Mouse (Mus musculus) G1E (cell line): Measurements from ENCODE around the gene Hsd17b11. TPM values are rescaled to one million over a fixed set of nuclear protein-coding genes. Genes with fewer than 3 reads are reported as not detected.

ENCODE experiments used
- ATAC-seq: 2 replicates; pipeline ENCODE4 v1.8.0; 2016; ENCODE audit warnings: mild to moderate bottlenecking; ENCODE audit not compliant: insufficient number of reproducible peaks, poor library complexity, low FRiP score, severe bottlenecking; ENCODE audit errors: extremely low read depth
- DNase-seq: peaks from one replicate; pipeline ENCODE4 v3.0.0; 2012; ENCODE audit warnings: low spot score
- H3K27me3 ChIP-seq: 2 replicates; pipeline ENCODE4 v1.6.1; 2012; ENCODE audit warnings: mild to moderate bottlenecking, low read length, inconsistent platforms; ENCODE audit not compliant: insufficient read depth
- H3K36me3 ChIP-seq: replicated peaks from 2 replicates; pipeline ENCODE3; 2012; ENCODE audit warnings: mild to moderate bottlenecking, inconsistent platforms
- H3K4me1 ChIP-seq: 2 replicates; pipeline ENCODE4 v1.6.1; 2012; ENCODE audit warnings: low read depth, low read length, inconsistent platforms, mixed read lengths; ENCODE audit not compliant: insufficient read depth
- H3K4me3 ChIP-seq: 2 replicates; pipeline ENCODE4 v1.5.1; 2012; ENCODE audit warnings: low read depth, mild to moderate bottlenecking, inconsistent platforms, low read length, moderate library complexity, mixed read lengths
- H3K9me3 ChIP-seq: replicated peaks from 2 replicates; pipeline ENCODE4 v1.6.1; 2012; ENCODE audit warnings: inconsistent platforms
- CTCF ChIP-seq: IDR thresholded peaks from 2 replicates; pipeline ENCODE4 v1.5.1; 2012; ENCODE audit warnings: low read depth, low read length, inconsistent platforms, mixed read lengths
- GATA1 ChIP-seq: IDR thresholded peaks from 2 replicates; pipeline ENCODE4 v1.6.1; 2012; ENCODE audit warnings: borderline replicate concordance, low read length, inconsistent platforms, mixed read lengths
- GATA2 ChIP-seq: IDR thresholded peaks from 2 replicates; pipeline ENCODE4 v1.6.1; 2012; ENCODE audit warnings: low read depth, low read length, inconsistent platforms, borderline replicate concordance
- POLR2AphosphoS5 ChIP-seq: IDR thresholded peaks from 2 replicates; pipeline ENCODE4 v1.6.1; 2012; ENCODE audit warnings: low read depth, low read length, inconsistent platforms; ENCODE audit not compliant: insufficient replicate concordance
- TAL1 ChIP-seq: conservative IDR thresholded peaks from 2 replicates; pipeline ENCODE4 v1.6.1; 2012; ENCODE audit warnings: low read depth, low read length, inconsistent platforms, mixed read lengths
- polyA plus RNA-seq: library from polyadenylated mRNA; stranded (reverse); fragments of >175 nt; gene quantifications from 2 replicates; pipeline ENCODE4 v1.2.3, GENCODE M21; 2012
- total RNA-seq, 2 experiments: library from RNA; stranded (forward) in 1 of 2; stranded (reverse) in 1 of 2; fragments of 200-1000 nt in 1 of 2; fragments of >200 nt in 1 of 2; fragmentation: Nextera tagmentation in 1 of 2; gene quantifications; 2 replicates each; pipeline ENCODE4 v1.2.3; 2014 to 2017

The Hsd17b11 gene
- total RNA-seq (2014; fragmentation: Nextera tagmentation) (9.2 and 11.7 TPM in 2 replicates), total RNA-seq (2017) (9.0 and 9.5 TPM in 2 replicates), polyA plus RNA-seq (0.47 and 0.82 TPM in 2 replicates)

DNA sequence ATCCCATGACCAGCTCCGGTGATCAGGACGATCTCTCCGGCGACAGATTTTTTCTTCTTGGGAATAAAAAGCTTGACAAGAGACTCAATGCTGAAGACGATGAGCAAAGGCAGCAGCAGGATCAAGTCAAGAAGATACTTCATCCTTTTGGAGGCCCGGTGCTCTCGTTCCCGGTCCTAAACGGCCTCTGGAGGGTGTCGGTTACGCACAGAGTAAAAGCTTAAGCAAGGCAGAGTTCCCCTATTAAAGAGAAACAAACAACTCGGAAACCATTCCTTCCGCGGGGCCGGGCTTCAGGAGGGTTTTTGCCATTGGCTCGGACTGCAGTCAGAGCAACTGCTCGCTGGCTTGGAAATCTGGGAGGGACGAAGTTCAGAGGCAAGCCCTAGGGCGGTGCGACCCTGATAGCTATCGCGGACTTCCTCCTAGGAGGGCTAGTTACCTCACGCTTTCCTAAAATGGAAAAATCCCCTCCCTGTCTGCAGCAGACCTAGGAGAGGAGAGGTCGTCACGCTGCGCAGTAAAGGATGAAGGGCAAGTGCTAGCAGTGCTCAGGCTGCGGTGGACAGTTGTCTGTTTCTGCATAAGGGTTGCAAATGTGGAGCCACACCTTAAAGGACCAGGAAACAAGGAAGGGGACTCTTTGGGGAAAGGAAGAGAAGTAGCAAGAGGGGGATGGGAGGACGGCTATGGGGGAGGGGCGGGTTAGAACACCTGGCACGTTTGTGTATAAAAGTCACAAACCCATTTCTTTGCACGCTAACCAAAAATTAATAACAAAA lies at the start of gene Hsd17b11:
TSS of gene Hsd17b11 (minus strand) at position 323 of the 782 bp plus-strand sequence.
- peaks cover 3% of the 10 kb centered on the region; the same call in 1 of the 2 replicates for H3K27me3 ChIP-seq
- ATAC-seq (peak; percentile 61), DNase-seq (no peak)
- no peaks in the 10 kb centered on the region for H3K36me3 ChIP-seq
- TF ChIP-seq TAL1 (no peak), POLR2AphosphoS5 (no peak), GATA1 (no peak), GATA2 (no peak), CTCF (no peak)
- H3K9me3 ChIP-seq: no peaks in the 10 kb centered on the region
- no peak within 1 kb of the TSS for H3K4me3 ChIP-seq
- peaks cover 7% of the 10 kb centered on the region for H3K4me1 ChIP-seq

DNA sequence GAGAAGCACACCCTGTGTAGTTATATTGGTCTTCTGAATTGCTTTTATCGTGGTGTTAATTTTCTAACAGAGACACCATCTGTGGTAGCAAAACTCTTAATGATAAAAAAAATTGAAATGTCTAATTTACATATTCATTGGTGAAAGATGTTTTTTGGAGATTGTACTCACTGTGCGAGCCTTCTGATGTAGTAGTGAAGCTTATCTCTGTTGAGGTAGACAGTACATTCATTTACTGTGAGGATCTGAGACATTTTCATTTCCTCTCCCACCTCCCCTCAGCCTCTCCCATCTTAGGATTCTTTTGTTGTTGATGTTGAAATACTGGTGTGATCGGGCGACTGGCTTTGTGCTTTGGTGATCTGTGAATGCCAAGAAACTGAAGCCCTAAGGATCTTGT lies 49.3 kb upstream of the Hsd17b11 start:
- Histone ChIP-seq H3K36me3 (no peaks in the 10 kb centered on the region), H3K27me3 (peaks cover 7% of the 10 kb centered on the region), H3K4me3 (no peak overlapping the region), H3K4me1 (peaks cover 10% of the 10 kb centered on the region), H3K9me3 (peaks cover 3% of the 10 kb centered on the region)
- TF ChIP-seq CTCF: no peak
- no peak for TF ChIP-seq GATA2
- no peak for TF ChIP-seq GATA1
- TF ChIP-seq POLR2AphosphoS5: no peak
- no peak for TF ChIP-seq TAL1
- DNase-seq (no peak), ATAC-seq (peak; percentile 50)

DNA sequence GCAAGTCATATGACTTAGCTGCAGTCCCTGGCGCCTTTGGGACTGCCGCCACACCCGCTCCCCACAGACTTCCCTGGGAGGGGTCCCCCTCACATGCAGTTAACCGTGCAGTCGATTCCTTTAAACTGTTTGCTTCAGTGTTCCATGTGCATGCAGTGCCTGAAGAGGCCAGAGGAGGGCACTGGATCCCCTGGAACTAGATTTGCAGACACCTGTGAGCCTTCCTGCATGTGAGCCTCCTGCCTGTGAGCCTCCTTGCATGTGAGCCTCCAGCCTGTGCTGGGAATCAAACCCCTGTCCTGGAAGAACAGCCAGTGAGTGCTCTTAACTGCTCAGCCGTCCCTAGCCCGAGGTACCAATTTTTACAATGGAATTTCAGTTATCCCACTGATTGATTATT lies 47.0 kb upstream of the Hsd17b11 start:
- no peaks in the 10 kb centered on the region for H3K27me3 ChIP-seq
- TF ChIP-seq POLR2AphosphoS5 (no peak), GATA1 (no peak), CTCF (0 out of 2 replicates have a peak, but pooled peaks have one; percentile 15)
- no peak overlapping the region for H3K4me3 ChIP-seq
- H3K36me3 ChIP-seq: peaks cover 12% of the 10 kb centered on the region
- peaks cover 8% of the 10 kb centered on the region for H3K4me1 ChIP-seq
- ATAC-seq (no peak; the same call in 1 of the 2 replicates), DNase-seq (no peak)
- H3K9me3 ChIP-seq: peaks cover 3% of the 10 kb centered on the region

DNA sequence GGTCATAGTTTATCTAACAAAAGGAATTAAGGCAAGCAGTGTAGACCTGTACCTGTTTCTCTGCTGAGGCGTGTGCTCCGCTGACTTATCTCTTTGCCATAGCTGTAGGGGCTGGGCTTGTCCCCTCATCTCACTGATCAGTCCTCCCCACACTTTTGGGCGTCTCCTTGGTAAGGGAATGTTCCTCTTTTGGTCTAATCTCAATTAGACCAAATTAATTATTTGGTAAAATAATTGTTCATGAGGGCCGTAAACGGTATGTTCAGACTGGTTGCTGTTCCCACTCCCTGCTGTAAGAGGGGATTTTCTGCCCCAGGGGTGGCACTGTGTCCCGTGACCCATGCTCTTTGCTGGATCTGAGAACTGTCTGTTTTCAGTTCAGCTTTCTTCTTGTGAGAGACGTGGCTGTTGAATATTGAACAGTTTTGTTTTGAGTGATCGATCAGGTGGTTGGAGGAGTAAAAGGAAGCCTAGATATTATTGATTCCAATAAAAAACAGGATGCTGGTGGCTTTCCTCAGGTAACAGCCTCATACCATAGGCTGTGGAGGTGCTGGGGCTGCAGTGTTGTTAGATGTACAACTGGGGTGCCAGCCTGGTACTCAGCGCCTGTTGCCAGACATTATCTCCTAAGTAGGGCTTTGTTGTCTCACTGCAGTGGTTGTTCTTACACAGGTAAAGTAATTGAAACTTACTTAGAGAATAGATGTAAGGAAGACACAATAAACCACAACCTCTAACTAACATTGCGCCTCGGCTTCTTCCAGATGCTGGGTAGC lies 41.2 kb upstream of the Hsd17b11 start:
- TF ChIP-seq GATA1: no peak
- TF ChIP-seq POLR2AphosphoS5: no peak
- TF ChIP-seq CTCF: no peak
- no peak for TF ChIP-seq TAL1
- TF ChIP-seq GATA2: no peak
- Histone ChIP-seq H3K4me1 (peaks cover 43% of the 10 kb centered on the region), H3K27me3 (no peaks in the 10 kb centered on the region), H3K36me3 (peaks cover 68% of the 10 kb centered on the region), H3K4me3 (no peak overlapping the region; the same call in 1 of the 2 replicates), H3K9me3 (no peaks in the 10 kb centered on the region)
- DNase-seq: peak; percentile 52
- peak; percentile 87 for ATAC-seq

DNA sequence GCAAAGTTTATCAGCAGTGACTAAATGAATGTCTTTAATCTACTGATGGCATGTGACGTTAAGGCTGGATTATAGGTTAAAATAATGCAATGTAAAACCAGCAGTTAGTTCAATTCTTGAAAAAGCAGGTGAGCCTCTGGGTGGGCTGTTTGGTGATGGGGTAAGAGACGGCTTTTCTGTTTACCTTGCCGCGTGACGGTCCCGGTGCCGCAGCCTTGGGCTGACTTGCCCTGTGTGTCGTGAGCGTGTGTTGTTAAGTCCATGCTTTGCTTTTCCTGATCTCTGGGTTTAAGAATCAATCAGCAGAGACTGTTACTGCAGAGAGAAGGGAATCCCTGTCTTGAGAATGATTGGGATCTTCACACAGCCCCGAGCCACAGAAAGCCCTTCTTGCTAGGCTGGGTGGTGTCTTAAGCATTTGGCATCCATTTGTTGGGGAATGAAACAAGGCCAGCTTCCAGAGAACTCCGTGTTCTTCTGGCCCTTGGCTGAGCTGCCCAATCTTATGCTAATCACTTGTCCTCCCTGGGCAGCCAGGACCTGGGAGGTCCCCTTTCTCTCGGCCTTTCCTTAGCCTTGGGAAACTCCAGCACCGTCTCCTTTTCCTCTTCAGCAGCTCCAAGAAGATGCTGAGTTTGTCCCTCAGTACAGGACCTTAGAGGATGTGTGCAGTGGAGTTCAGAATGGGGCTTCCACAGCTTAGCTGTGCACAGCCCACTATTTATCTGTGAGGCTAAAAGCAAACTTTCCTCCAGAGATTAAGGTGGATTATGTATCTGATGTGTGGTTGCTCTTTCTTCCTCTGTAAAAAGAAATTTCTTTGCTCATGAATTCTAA lies 40.4 kb upstream of the Hsd17b11 start:
- no peaks in the 10 kb centered on the region for H3K27me3 ChIP-seq
- H3K9me3 ChIP-seq: no peaks in the 10 kb centered on the region
- TF ChIP-seq TAL1: no peak
- no peak for TF ChIP-seq GATA2
- no peak for TF ChIP-seq GATA1
- TF ChIP-seq POLR2AphosphoS5: no peak
- no peak for TF ChIP-seq CTCF
- H3K36me3 ChIP-seq: peaks cover 75% of the 10 kb centered on the region
- H3K4me3 ChIP-seq: peak overlapping the region; percentile 34; the same call in 1 of the 2 replicates
- peaks cover 48% of the 10 kb centered on the region for H3K4me1 ChIP-seq
- DNase-seq (no peak), ATAC-seq (peak; percentile 46; the same call in 1 of the 2 replicates)
